Mouse (Mus musculus): ENCODE measurements around the gene Clrn3. TPM values are rescaled to one million over a fixed set of nuclear protein-coding genes. Genes with fewer than 3 reads are reported as not detected.
A peak's percentile ranks its signal among the peaks of the same experiment; 100 is the strongest.

Clrn3 gene
- polyA plus RNA-seq, 1 experiment from 2014 or later: not detected

GRCm38 (mm10) chr7:135556663-135557402, 28.4 kb upstream of the Clrn3 start:
- POLR2A ChIA-PET: interaction anchor here (0.6 kb wide), 1 partner anchor 52 kb away, joined by 7 read pairs; no protein-coding TSS in a partner anchor
- DNase-seq (ENCODE audit: low read depth, low spot score) (no peak), ATAC-seq (no peak)
- CTCF ChIA-PET: interaction anchor here (0.7 to 1.1 kb wide), 4 partner anchors 9 to 68 kb away, joined by 3 to 4 read pairs (median 3); no protein-coding TSS in a partner anchor
- in situ Hi-C loops (cut with MboI; ENCODE audit: low pct_unique_long_range_greater_than_20kb): no loop called here
- TF ChIP-seq CTCF (IDR thresholded peaks at IDR 0.05): no peak
- no peaks in the 10 kb centered on the region for H3K27me3 ChIP-seq

- ATAC-seq (no peak), DNase-seq (ENCODE audit: low read depth, low spot score) (no peak)
- ChIA-PET CTCF (interaction anchor here (1.0 to 1.6 kb wide), 3 partner anchors 31 to 56 kb away, joined by 3 to 4 read pairs (median 3); no protein-coding TSS in a partner anchor), POLR2A (no interaction called here)
- in situ Hi-C loops (cut with MboI; ENCODE audit: low pct_unique_long_range_greater_than_20kb): no loop called here
- TF ChIP-seq CTCF (IDR thresholded peaks at IDR 0.05): no peak
- no peaks in the 10 kb centered on the region for H3K27me3 ChIP-seq
Observed at GRCm38 (mm10) chr7:135553550-135553949, 25.1 kb upstream of the Clrn3 start.

GRCm38 (mm10) chr7:135551547-135551946, 23.1 kb upstream of the Clrn3 start:
- CTCF ChIA-PET: interaction anchor here (0.6 to 4.1 kb wide), 8 partner anchors 10 to 184 kb away, joined by 3 to 17 read pairs (median 5); partner anchors contain the start of gene Ptpre
- in situ Hi-C loops (cut with MboI; ENCODE audit: low pct_unique_long_range_greater_than_20kb): no loop called here
- DNase-seq (ENCODE audit: low read depth, low spot score) (peak; percentile 86), ATAC-seq (peak; percentile 99)
- TF ChIP-seq CTCF (IDR thresholded peaks at IDR 0.05): no peak
- no peaks in the 10 kb centered on the region for H3K27me3 ChIP-seq
- POLR2A ChIA-PET: interaction anchor here (0.6 to 2.6 kb wide), 4 partner anchors 10 to 373 kb away, joined by 3 to 8 read pairs (median 4); no protein-coding TSS in a partner anchor

GRCm38 (mm10) chr7:135548434-135548833, 20.0 kb upstream of the Clrn3 start:
- POLR2A ChIA-PET: no interaction called here

GRCm38 (mm10) chr7:135546530-135546929, 18.1 kb upstream of the Clrn3 start:
- CTCF ChIA-PET: interaction anchor here (0.9 kb wide), 1 partner anchor 10 kb away, joined by 6 read pairs; the partner anchor contains the start of gene Ptpre
- no peak for DNase-seq (ENCODE audit: low read depth, low spot score)
- H3K27me3 ChIP-seq: no peaks in the 10 kb centered on the region
- in situ Hi-C loops (cut with MboI; ENCODE audit: low pct_unique_long_range_greater_than_20kb): no loop called here
- TF ChIP-seq CTCF (IDR thresholded peaks at IDR 0.05): no peak
- no peak for ATAC-seq
- POLR2A ChIA-PET: no interaction called here

More at GRCm38 (mm10) chr7:135548434-135548833, 20.0 kb upstream of the Clrn3 start:
- H3K27me3 ChIP-seq: no peaks in the 10 kb centered on the region
- ATAC-seq (no peak), DNase-seq (ENCODE audit: low read depth, low spot score) (no peak)
- in situ Hi-C loops (cut with MboI; ENCODE audit: low pct_unique_long_range_greater_than_20kb): no loop called here
- no peak for TF ChIP-seq CTCF (IDR thresholded peaks at IDR 0.05)
- CTCF ChIA-PET: interaction anchor here (4.1 kb wide), 1 partner anchor 77 kb away, joined by 17 read pairs; no protein-coding TSS in a partner anchor

GRCm38 (mm10) chr7:135545957-135546356, 17.5 kb upstream of the Clrn3 start:
- ChIA-PET CTCF (interaction anchor here (0.9 to 1.1 kb wide), 2 partner anchors 9 to 189 kb away, joined by 5 to 6 read pairs; partner anchors contain the start of gene Ptpre), POLR2A (no interaction called here)
- H3K27me3 ChIP-seq: no peaks in the 10 kb centered on the region
- no peak for TF ChIP-seq CTCF (IDR thresholded peaks at IDR 0.05)
- in situ Hi-C loops (cut with MboI; ENCODE audit: low pct_unique_long_range_greater_than_20kb): no loop called here
- DNase-seq (ENCODE audit: low read depth, low spot score) (no peak), ATAC-seq (no peak)

- ChIA-PET CTCF (interaction anchor here (1.0 to 2.3 kb wide), 5 partner anchors 12 to 87 kb away, joined by 3 to 6 read pairs (median 3); no protein-coding TSS in a partner anchor), POLR2A (interaction anchor here (1.5 kb wide), 1 partner anchor 66 kb away, joined by 3 read pairs; no protein-coding TSS in a partner anchor)
- TF ChIP-seq CTCF (IDR thresholded peaks at IDR 0.05): no peak
- in situ Hi-C loops (cut with MboI; ENCODE audit: low pct_unique_long_range_greater_than_20kb): no loop called here
- DNase-seq (ENCODE audit: low read depth, low spot score) (no peak), ATAC-seq (no peak)
- no peaks in the 10 kb centered on the region for H3K27me3 ChIP-seq
Observed at GRCm38 (mm10) chr7:135544321-135544720, 15.9 kb upstream of the Clrn3 start.

GRCm38 (mm10) chr7:135543033-135543432, 14.6 kb upstream of the Clrn3 start:
- in situ Hi-C loops (cut with MboI; ENCODE audit: low pct_unique_long_range_greater_than_20kb): no loop called here
- H3K27me3 ChIP-seq: no peaks in the 10 kb centered on the region
- ATAC-seq (no peak), DNase-seq (ENCODE audit: low read depth, low spot score) (no peak)
- TF ChIP-seq CTCF (IDR thresholded peaks at IDR 0.05): no peak
- ChIA-PET POLR2A (interaction anchor here (1.5 kb wide), 1 partner anchor 67 kb away, joined by 3 read pairs; no protein-coding TSS in a partner anchor), CTCF (interaction anchor here (0.9 to 2.3 kb wide), 2 partner anchors 81 to 89 kb away, joined by 3 to 6 read pairs; no protein-coding TSS in a partner anchor)

- ATAC-seq (no peak), DNase-seq (ENCODE audit: low read depth, low spot score) (no peak)
- in situ Hi-C loops (cut with MboI; ENCODE audit: low pct_unique_long_range_greater_than_20kb): no loop called here
- no peak for TF ChIP-seq CTCF (IDR thresholded peaks at IDR 0.05)
- no peaks in the 10 kb centered on the region for H3K27me3 ChIP-seq
- ChIA-PET CTCF (interaction anchor here (0.9 to 1.5 kb wide), 3 partner anchors 9 to 82 kb away, joined by 3 to 7 read pairs (median 5); no protein-coding TSS in a partner anchor), POLR2A (no interaction called here)
Observed at GRCm38 (mm10) chr7:135542235-135542634, 13.8 kb upstream of the Clrn3 start.

GRCm38 (mm10) chr7:135539429-135539828, 11.0 kb upstream of the Clrn3 start:
- no peak for TF ChIP-seq CTCF (IDR thresholded peaks at IDR 0.05)
- no peaks in the 10 kb centered on the region for H3K27me3 ChIP-seq
- ChIA-PET POLR2A (interaction anchor here (1.0 to 2.9 kb wide), 2 partner anchors 11 to 41 kb away, joined by 4 to 8 read pairs; no protein-coding TSS in a partner anchor), CTCF (interaction anchor here (1.7 to 5.1 kb wide), 5 partner anchors 12 to 93 kb away, joined by 5 to 53 read pairs (median 20); no protein-coding TSS in a partner anchor)
- ATAC-seq (no peak), DNase-seq (ENCODE audit: low read depth, low spot score) (no peak)
- in situ Hi-C loops (cut with MboI; ENCODE audit: low pct_unique_long_range_greater_than_20kb): loop anchor here (5.0 kb wide), 2 partner anchors 88 to 198 kb away; no protein-coding TSS in a partner anchor
